Mouse (Mus musculus) bone marrow, adult 2 months (tissue): ENCODE measurements around the gene Hmg20b.

Experiments
- CTCF ChIP-seq: fragments of 200-500 bp; IDR thresholded peaks from 2 replicates; pipeline ENCODE4 v1.5.1; 2011; ENCODE audit warnings: low read length, control low read depth; ENCODE audit not compliant: control insufficient read depth, insufficient read depth
- POLR2A ChIP-seq: fragments of 200-500 bp; IDR thresholded peaks from 2 replicates; pipeline ENCODE4 v1.6.1; 2011; ENCODE audit warnings: low read depth, mild to moderate bottlenecking, control low read depth, low read length, borderline replicate concordance; ENCODE audit not compliant: control insufficient read depth

- peak; percentile 94 for TF ChIP-seq CTCF
- no peak; the same call in 1 of the 2 replicates for TF ChIP-seq POLR2A
Measured at GRCm38 (mm10) chr10:81304597-81305238, 45.6 kb downstream of the Hmg20b start.
